Mouse (Mus musculus) MEL (cell line): ENCODE results near the gene 1700067P10Rik. TPM values are rescaled to one million over a fixed set of nuclear protein-coding genes. Genes with fewer than 3 reads are reported as not detected.

ENCODE experiments used
- DNase-seq: peaks from one replicate; pipeline ENCODE4 v3.0.0; 2011; ENCODE audit warnings: low read depth, low spot score
- H3K27ac ChIP-seq: 2 replicates; pipeline ENCODE4 v1.5.1; 2012; ENCODE audit warnings: low read depth, mild to moderate bottlenecking, control low read depth, low read length, moderate library complexity; ENCODE audit not compliant: control insufficient read depth
- H3K27me3 ChIP-seq, 2 experiments: fragments of 150-350 bp in 1 of 2; sonication (generic) in 1 of 2; 2 replicates each; pipeline ENCODE4 v1.6.1; 2012; ENCODE audit warnings: low read length in 2 of 2, mild to moderate bottlenecking in 2 of 2, improper control_type of control experiment in 1 of 2, moderate library complexity in 1 of 2; ENCODE audit not compliant: insufficient read depth in 2 of 2, control insufficient read depth in 1 of 2
- H3K36me3 ChIP-seq, 2 experiments: 2 replicates each; pipeline ENCODE4 v1.6.1; 2012 to 2014; ENCODE audit warnings: low read length in 2 of 2, improper control_type of control experiment in 1 of 2, inconsistent platforms in 1 of 2, mild to moderate bottlenecking in 1 of 2; ENCODE audit not compliant: insufficient read depth in 2 of 2, control insufficient read depth in 1 of 2
- H3K4me1 ChIP-seq, 2 experiments: fragments of 150-350 bp in 1 of 2; sonication (generic) in 1 of 2; 2 replicates each; pipeline ENCODE4 v1.6.1; 2012; ENCODE audit warnings: low read length in 2 of 2, improper control_type of control experiment in 1 of 2, mild to moderate bottlenecking in 1 of 2; ENCODE audit not compliant: insufficient read depth in 2 of 2, control insufficient read depth in 1 of 2
- H3K4me3 ChIP-seq, 2 experiments: fragments of 150-350 bp in 1 of 2; sonication (generic) in 1 of 2; 2 replicates each; pipeline ENCODE4 v1.5.1; 2012; ENCODE audit warnings: low read depth in 2 of 2, low read length in 2 of 2, mild to moderate bottlenecking in 2 of 2, moderate library complexity in 2 of 2, control low read depth in 1 of 2, improper control_type of control experiment in 1 of 2; ENCODE audit not compliant: control insufficient read depth in 1 of 2, insufficient read depth in 1 of 2
- H3K79me2 ChIP-seq: 2 replicates; pipeline ENCODE4 v1.6.1; 2012; ENCODE audit warnings: mild to moderate bottlenecking, low read length, moderate library complexity; ENCODE audit not compliant: control insufficient read depth, poor library complexity, insufficient read depth
- H3K9ac ChIP-seq: 2 replicates; pipeline ENCODE4 v1.6.1; 2012; ENCODE audit warnings: low read depth, mild to moderate bottlenecking, control low read depth, low read length, moderate library complexity; ENCODE audit not compliant: control insufficient read depth, poor library complexity, severe bottlenecking
- H3K9me3 ChIP-seq: fragments of 150-350 bp; sonication (generic); replicated peaks from 2 replicates; pipeline ENCODE4 v1.6.1; 2012; ENCODE audit warnings: mild to moderate bottlenecking, low read length, improper control_type of control experiment, moderate library complexity; ENCODE audit not compliant: insufficient read depth
- EP300 ChIP-seq, 2 experiments: IDR thresholded peaks; 2 replicates each; pipeline ENCODE4 v1.6.1; 2011; ENCODE audit warnings: improper control_type of control experiment in 2 of 2, low read length in 2 of 2, low read depth in 1 of 2, mild to moderate bottlenecking in 1 of 2
- ETS1 ChIP-seq: IDR thresholded peaks from 2 replicates; pipeline ENCODE4 v1.6.1; 2012; ENCODE audit warnings: low read depth, mild to moderate bottlenecking, inconsistent platforms, low read length, improper control_type of control experiment, moderate library complexity
- GABPA ChIP-seq: IDR thresholded peaks from 2 replicates; pipeline ENCODE4 v1.6.1; 2012; ENCODE audit warnings: low read depth, mild to moderate bottlenecking, inconsistent platforms, low read length, improper control_type of control experiment, moderate library complexity
- GATA1 ChIP-seq: IDR thresholded peaks from 2 replicates; pipeline ENCODE4 v1.6.1; 2011; ENCODE audit warnings: low read depth, low read length, improper control_type of control experiment
- HCFC1 ChIP-seq: IDR thresholded peaks from 2 replicates; pipeline ENCODE4 v1.6.1; 2012; ENCODE audit warnings: low read depth, mild to moderate bottlenecking, inconsistent platforms, low read length, improper control_type of control experiment, moderate library complexity
- JUND ChIP-seq: IDR thresholded peaks from 2 replicates; pipeline ENCODE4 v1.6.1; 2011; ENCODE audit warnings: low read depth, mild to moderate bottlenecking, improper control_type of control experiment, low read length
- KAT2A ChIP-seq: conservative IDR thresholded peaks from 2 replicates; pipeline ENCODE4 v1.6.1; 2012; ENCODE audit warnings: low read depth, low read length, improper control_type of control experiment, inconsistent platforms
- MAX ChIP-seq: IDR thresholded peaks from 2 replicates; pipeline ENCODE4 v1.6.1; 2011; ENCODE audit warnings: low read length, improper control_type of control experiment
- MAZ ChIP-seq: IDR thresholded peaks from 2 replicates; pipeline ENCODE4 v1.6.1; 2012; ENCODE audit warnings: low read depth, mild to moderate bottlenecking, inconsistent platforms, low read length, improper control_type of control experiment
- MXI1 ChIP-seq: IDR thresholded peaks from 2 replicates; pipeline ENCODE4 v1.6.1; 2011; ENCODE audit warnings: mild to moderate bottlenecking, low read depth, low read length, improper control_type of control experiment
- MYC ChIP-seq: IDR thresholded peaks from 2 replicates; pipeline ENCODE4 v1.6.1; 2011; ENCODE audit warnings: low read depth, mild to moderate bottlenecking, low read length, improper control_type of control experiment, moderate library complexity
- NELFE ChIP-seq: IDR thresholded peaks from 2 replicates; pipeline ENCODE4 v1.6.1; 2011; ENCODE audit warnings: low read depth, low read length, improper control_type of control experiment
- NRF1 ChIP-seq: IDR thresholded peaks from 2 replicates; pipeline ENCODE4 v1.6.1; 2014; ENCODE audit warnings: low read depth, mild to moderate bottlenecking, inconsistent platforms, low read length, improper control_type of control experiment, moderate library complexity; ENCODE audit not compliant: poor library complexity, insufficient read depth, severe bottlenecking
- POLR2A ChIP-seq, 2 experiments: IDR thresholded peaks; 2 replicates each; pipeline ENCODE4 v1.6.1; 2011 to 2012; ENCODE audit warnings: low read length in 2 of 2, mild to moderate bottlenecking in 2 of 2, control low read depth in 1 of 2, improper control_type of control experiment in 1 of 2, low read depth in 1 of 2, moderate library complexity in 1 of 2; ENCODE audit not compliant: control insufficient read depth in 1 of 2, insufficient read depth in 1 of 2, poor library complexity in 1 of 2
- POLR2AphosphoS5 ChIP-seq: IDR thresholded peaks from 2 replicates; pipeline ENCODE4 v1.6.1; 2012; ENCODE audit warnings: low read depth, borderline replicate concordance, mild to moderate bottlenecking, inconsistent platforms, low read length, moderate library complexity, mixed read lengths
- SIN3A ChIP-seq: IDR thresholded peaks from 2 replicates; pipeline ENCODE4 v1.6.1; 2012; ENCODE audit warnings: low read length, improper control_type of control experiment, inconsistent platforms
- SMC3 ChIP-seq: IDR thresholded peaks from 2 replicates; pipeline ENCODE4 v1.6.1; 2011; ENCODE audit warnings: low read depth, low read length, improper control_type of control experiment
- TAL1 ChIP-seq: IDR thresholded peaks from 2 replicates; pipeline ENCODE4 v1.6.1; 2012; ENCODE audit warnings: mild to moderate bottlenecking, inconsistent platforms, low read length, moderate library complexity, mixed read lengths
- TBP ChIP-seq: IDR thresholded peaks from 2 replicates; pipeline ENCODE4 v1.8.0; 2011; ENCODE audit warnings: low read depth, low read length, improper control_type of control experiment
- UBTF ChIP-seq: IDR thresholded peaks from 2 replicates; pipeline ENCODE4 v1.6.1; 2012; ENCODE audit warnings: low read depth, mild to moderate bottlenecking, inconsistent platforms, low read length, improper control_type of control experiment, moderate library complexity, borderline replicate concordance; ENCODE audit not compliant: insufficient read depth
- USF1 ChIP-seq: IDR thresholded peaks from 2 replicates; pipeline ENCODE4 v1.6.1; 2014; ENCODE audit warnings: low read depth, mild to moderate bottlenecking, inconsistent platforms, low read length, improper control_type of control experiment, moderate library complexity
- USF2 ChIP-seq, 2 experiments: IDR thresholded peaks; 2 replicates each; pipeline ENCODE4 v1.6.1; 2011 to 2012; ENCODE audit warnings: improper control_type of control experiment in 2 of 2, low read length in 2 of 2, borderline replicate concordance in 1 of 2, inconsistent platforms in 1 of 2, low read depth in 1 of 2, mild to moderate bottlenecking in 1 of 2; ENCODE audit not compliant: insufficient read depth in 1 of 2
- ZC3H11A ChIP-seq: IDR thresholded peaks from 2 replicates; pipeline ENCODE4 v1.6.1; 2012; ENCODE audit warnings: low read depth, mild to moderate bottlenecking, inconsistent platforms, low read length, improper control_type of control experiment
- ZMIZ1 ChIP-seq: IDR thresholded peaks from 2 replicates; pipeline ENCODE4 v1.6.1; 2012; ENCODE audit warnings: low read depth, mild to moderate bottlenecking, inconsistent platforms, low read length, improper control_type of control experiment, moderate library complexity
- ZNF384 ChIP-seq: IDR thresholded peaks from 2 replicates; pipeline ENCODE4 v1.6.1; 2012; ENCODE audit warnings: low read depth, mild to moderate bottlenecking, inconsistent platforms, low read length, improper control_type of control experiment
- polyA plus RNA-seq, 2 experiments: library from polyadenylated mRNA; stranded (reverse) in 1 of 2; unstranded in 1 of 2; fragments of >175 nt in 1 of 2; fragments of >200 nt in 1 of 2; gene quantifications; 2 replicates each; pipeline versions ENCODE4 v1.2.1 to v1.2.4; 2012; ENCODE audit warnings: low replicate concordance in 2 of 2, low read depth in 1 of 2; ENCODE audit not compliant: insufficient read length in 2 of 2, insufficient read depth in 1 of 2, missing spikeins in 1 of 2
- total RNA-seq: library from RNA; depleted of rRNA; stranded (reverse); fragments of 300-350 nt; gene quantifications from 2 replicates; pipeline ENCODE4 v1.2.3, GENCODE M21; 2012; rRNA removed

1700067P10Rik gene
- total RNA-seq = not detected in 2 replicates
- not detected for polyA plus RNA-seq

DNA sequence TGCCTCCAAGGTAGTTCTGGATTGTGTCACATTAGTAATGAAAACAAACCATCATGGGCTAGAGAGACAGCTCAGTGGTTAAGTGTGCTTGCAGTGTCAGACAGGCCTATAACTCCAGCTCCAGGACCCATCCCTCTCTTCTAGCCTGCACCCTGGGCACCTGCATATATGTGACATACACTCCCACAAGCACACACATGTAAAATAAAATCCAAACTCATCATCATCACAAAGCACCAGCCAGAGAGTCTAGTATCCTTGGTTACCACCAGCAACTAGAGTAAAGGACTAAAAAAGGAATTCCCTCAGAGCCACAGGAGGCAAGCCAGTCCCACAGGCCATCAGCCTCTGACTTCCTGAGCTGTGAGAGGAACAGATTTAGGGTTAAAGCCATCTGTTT is at the start of gene 1700067P10Rik:
Gene 1700067P10Rik, plus strand, starts transcription at position 301 of the 400 bp plus-strand sequence.
- no peak within 1 kb of the TSS for H3K9ac ChIP-seq
- TF ChIP-seq TAL1 (no peak), ZNF384 (no peak)
- no peaks in the 10 kb centered on the region for H3K79me2 ChIP-seq
- no peaks in the 10 kb centered on the region for H3K9me3 ChIP-seq
- DNase-seq = no peak
- no peak within 1 kb of the TSS for H3K27ac ChIP-seq
- H3K4me1 ChIP-seq = no peaks in the 10 kb centered on the region
- no peaks in the 10 kb centered on the region for H3K27me3 ChIP-seq
- no peak within 1 kb of the TSS for H3K4me3 ChIP-seq
- no peaks in the 10 kb centered on the region for H3K36me3 ChIP-seq

DNA sequence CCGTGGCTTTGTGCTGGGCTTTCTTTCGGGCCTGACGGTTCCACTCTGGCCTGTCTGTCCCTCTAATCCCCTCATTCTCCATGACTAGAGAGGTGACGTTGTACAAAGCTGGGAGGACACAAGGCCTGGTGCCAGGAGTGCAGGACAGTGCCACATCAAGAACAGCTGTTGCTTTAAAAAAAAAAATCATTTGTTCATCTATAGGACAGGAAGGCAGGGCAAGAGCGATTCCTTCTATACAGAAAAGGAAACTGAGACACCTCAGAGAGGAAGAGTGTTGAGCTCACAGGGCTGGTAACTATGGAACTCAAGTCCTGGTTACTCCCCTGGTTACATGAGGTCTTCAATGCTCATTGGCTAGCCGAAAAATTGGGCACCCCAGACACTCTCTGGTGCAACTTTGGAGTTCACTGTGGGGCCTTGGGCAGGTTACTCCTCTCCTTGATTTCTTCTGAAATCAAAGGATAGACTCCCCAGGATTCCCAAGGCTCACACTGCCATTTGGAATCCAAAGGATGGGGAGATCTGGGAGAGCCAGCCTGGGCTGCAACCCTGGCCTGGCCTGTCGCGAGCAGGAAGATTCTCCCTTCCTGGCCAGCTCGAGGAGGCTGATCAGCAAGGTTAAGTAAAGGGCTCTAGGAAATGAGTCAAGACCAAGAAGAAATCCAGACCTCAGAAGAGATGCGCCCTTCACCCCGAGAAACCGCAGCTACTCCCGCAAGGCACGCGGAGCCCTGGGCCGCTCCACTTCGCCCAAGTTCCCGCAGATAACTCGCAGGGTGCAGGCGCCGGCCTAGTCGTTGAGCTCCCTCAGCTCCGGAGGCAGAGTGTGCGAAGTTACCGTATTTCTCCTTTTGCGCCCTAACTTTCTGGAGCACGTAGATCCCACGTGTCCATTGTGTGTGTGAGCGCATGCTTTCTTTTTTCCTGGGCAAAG is 47.5 kb upstream of the 1700067P10Rik start:
- no peaks in the 10 kb centered on the region; the same call in 1 of the 2 replicates for H3K79me2 ChIP-seq
- H3K36me3 ChIP-seq = peaks cover 0 to 9% of the 10 kb centered on the region in 2 experiments; a peak in 2 of 4 replicates
- DNase-seq = peak; percentile 89
- peak; percentile 33; the same call in 1 of the 2 replicates for TF ChIP-seq NRF1
- TF ChIP-seq SIN3A = peak; percentile 58
- peak; percentile 44 for TF ChIP-seq TBP
- TF ChIP-seq MYC = peak; percentile 97
- TF ChIP-seq NELFE = peak; percentile 38; the same call in 1 of the 2 replicates
- TF ChIP-seq UBTF = 0 out of 2 replicates have a peak, but pooled peaks have one; percentile 81
- TF ChIP-seq EP300 (IDR thresholded peaks at IDR 0.05; ENCODE audit: low read depth in 1 of 2, low read length in 2 of 2) = peak in 1 of 2 experiments; percentile 34; a peak in 1 of 4 replicates
- TF ChIP-seq MAZ = 0 out of 2 replicates have a peak, but pooled peaks have one; percentile 24
- peak; percentile 19 to 35; a peak in 1 of 4 replicates for TF ChIP-seq POLR2A (IDR thresholded peaks at IDR 0.05; ENCODE audit: control insufficient read depth in 1 of 2, insufficient read depth in 1 of 2, low read depth in 1 of 2, low read length in 2 of 2, poor library complexity in 1 of 2)
- TF ChIP-seq USF1 = peak; percentile 81
- no peak for TF ChIP-seq JUND
- TF ChIP-seq GABPA = no peak
- no peak for TF ChIP-seq SMC3
- TF ChIP-seq KAT2A = no peak
- peak; percentile 99 for TF ChIP-seq MXI1
- TF ChIP-seq GATA1 = no peak
- peak; percentile 46 for TF ChIP-seq ETS1
- TF ChIP-seq POLR2AphosphoS5 = no peak
- TF ChIP-seq ZNF384 = peak; percentile 79
- TF ChIP-seq MAX = peak; percentile 91
- TF ChIP-seq USF2 (IDR thresholded peaks at IDR 0.05; ENCODE audit: borderline replicate concordance in 1 of 2, insufficient read depth in 1 of 2, low read depth in 1 of 2, low read length in 2 of 2) = no peak; a peak in 1 of 4 replicates
- no peak for TF ChIP-seq ZC3H11A
- peak; percentile 65 for TF ChIP-seq HCFC1
- 0 out of 2 replicates have a peak, but pooled peaks have one; percentile 22 for TF ChIP-seq ZMIZ1
- TF ChIP-seq, all 39 proteins: peak for 16
- Histone ChIP-seq H3K27me3 (no peaks in the 10 kb centered on the region), H3K27ac (peak overlapping the region; percentile 82), H3K4me3 (peak overlapping the region; percentile 61 to 63), H3K4me1 (peaks cover 9 to 15% of the 10 kb centered on the region in 2 experiments; a peak in 3 of 4 replicates), H3K9ac (peak overlapping the region; percentile 75), H3K9me3 (no peaks in the 10 kb centered on the region)
